Mouse (Mus musculus) olfactory bulb, adult 2 months (tissue): ENCODE measurements around the gene Cnpy4.

Experiments used
- CTCF ChIP-seq: fragments of 200-500 bp; IDR thresholded peaks from 2 replicates; pipeline ENCODE4 v1.5.1; 2012; ENCODE audit warnings: low read depth, mild to moderate bottlenecking, low read length, moderate library complexity; ENCODE audit not compliant: insufficient read depth
- POLR2A ChIP-seq: fragments of 200-500 bp; IDR thresholded peaks from 2 replicates; pipeline ENCODE4 v1.6.1; 2012; ENCODE audit warnings: mild to moderate bottlenecking, low read depth, low read length, moderate library complexity; ENCODE audit not compliant: insufficient read depth

DNA sequence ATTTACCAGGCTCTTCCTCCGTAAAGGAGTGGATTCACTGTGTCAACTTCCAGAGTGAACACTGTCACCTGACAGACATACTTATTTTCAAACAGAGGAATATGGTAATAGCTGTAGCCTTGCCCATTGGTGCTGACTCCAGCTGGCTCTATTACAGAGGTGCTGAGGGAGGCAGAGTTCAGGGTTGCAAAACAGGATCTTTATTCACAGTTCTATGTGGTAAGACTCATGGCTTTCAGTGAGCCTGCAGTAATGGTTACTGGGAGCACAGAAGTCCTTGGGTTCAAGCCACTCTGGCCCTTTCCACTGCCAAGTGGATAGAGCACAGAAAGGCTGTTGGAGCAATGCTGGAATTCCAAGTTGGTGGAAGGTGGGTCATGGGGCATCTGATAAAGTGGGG, 20.0 kb downstream of the Cnpy4 start:
- TF ChIP-seq CTCF (no peak), POLR2A (no peak)
